In genomic region chr14:62245557-62245956, GRCm38 (mm10) we compare ENCODE assay signal across 14 mouse cellular contexts. TPM values are rescaled to one million over a fixed set of nuclear protein-coding genes. Genes with fewer than 3 reads are reported as not detected.
A peak's percentile ranks its signal among the peaks of the same experiment; 100 is the strongest.
DNase-seq lines count a peak whose midpoint lies in the region; ATAC-seq lines count a peak whose summit lies in the region.
"Had no signal": no experiment of that assay in that cellular context is flagged by ENCODE, and none has a peak within 500 bp of the region (broad histone marks: within the 10 kb centered on the region; RNA-seq: fewer than 3 reads in every experiment).

No protein-coding gene starts in this region.

- H3K9me3 ChIP-seq in forebrain, embryonic 16.5 days (ENCODE audit: control insufficient read depth, low read length) = no peaks in the 10 kb centered on the region
- H3K9me3 ChIP-seq: embryonic facial prominence, embryonic 12.5 days; lung, embryonic 15.5 days; stomach, embryonic 15.5 days had no signal

- no peaks in the 10 kb centered on the region for H3K36me3 ChIP-seq in forebrain, embryonic 16.5 days (ENCODE audit: control insufficient read depth, insufficient read depth)
- H3K36me3 ChIP-seq: embryonic facial prominence, embryonic 12.5 days; lung, embryonic 15.5 days; stomach, embryonic 15.5 days had no signal

- ATAC-seq in hematopoietic stem cell, adult 5-6 weeks (replicated peaks in 1 of 2; ENCODE audit: insufficient read depth in 1 of 2, low FRiP score in 2 of 2, low TSS enrichment in 1 of 2, low read depth in 1 of 2, poor library complexity in 2 of 2, severe bottlenecking in 2 of 2) = peak; percentile 75 to 80; a peak in 3 of 4 replicates
- 0 out of 2 replicates have a peak, but pooled peaks have one; percentile 33 for ATAC-seq in neutrophil, adult 5-6 weeks (ENCODE audit: extremely low read depth, insufficient number of reproducible peaks, low FRiP score, poor library complexity, severe bottlenecking)
- no peak for ATAC-seq in forebrain, embryonic 16.5 days
- ATAC-seq: forebrain, embryonic 14.5 days had no signal

- H3K4me3 ChIP-seq in forebrain, embryonic 16.5 days (replicated peaks; ENCODE audit: low read length) = no peak overlapping the region
- H3K4me3 ChIP-seq: embryonic facial prominence, embryonic 12.5 days; lung, embryonic 15.5 days; stomach, embryonic 15.5 days had no signal

- 41% methylated on average over 4 of the region's 4 CpGs for WGBS in forebrain, embryonic 16.5 days

- no peak overlapping the region for H3K9ac ChIP-seq in forebrain, embryonic 16.5 days (replicated peaks; ENCODE audit: low read depth, low read length)
- H3K9ac ChIP-seq: embryonic facial prominence, embryonic 12.5 days; lung, embryonic 15.5 days; stomach, embryonic 15.5 days had no signal

- no peak overlapping the region for H3K27ac ChIP-seq in forebrain, embryonic 16.5 days (ENCODE audit: low read length)
- H3K27ac ChIP-seq: embryonic facial prominence, embryonic 12.5 days; stomach, embryonic 15.5 days had no signal

- H3K4me2 ChIP-seq in forebrain, embryonic 16.5 days (ENCODE audit: low read length) = no peak overlapping the region
- H3K4me2 ChIP-seq: embryonic facial prominence, embryonic 12.5 days; lung, embryonic 15.5 days; stomach, embryonic 15.5 days had no signal

- no peaks in the 10 kb centered on the region for H3K4me1 ChIP-seq in forebrain, embryonic 16.5 days (replicated peaks; ENCODE audit: control insufficient read depth, insufficient read depth, low read length)
- H3K4me1 ChIP-seq: stomach, embryonic 15.5 days had no signal

- H3K27me3 ChIP-seq in forebrain, embryonic 16.5 days (replicated peaks; ENCODE audit: control insufficient read depth, insufficient read depth, low read length) = no peaks in the 10 kb centered on the region
- H3K27me3 ChIP-seq: embryonic facial prominence, embryonic 12.5 days; lung, embryonic 15.5 days; stomach, embryonic 15.5 days had no signal

- peak; percentile 24 to 28 for DNase-seq in lung, adult 18-20 months
- no peak for DNase-seq in lung, postnatal 25 days (ENCODE audit: low spot score)
- peak; percentile 18 for DNase-seq in ZHBTc4 (ENCODE audit: low read depth, low spot score)
- DNase-seq in natural killer cell, adult 2 months (ENCODE audit: low spot score in 2 of 2) = no peak
- DNase-seq: cerebellum, adult 9-10 months; gastrocnemius, postnatal 25 days; kidney, postnatal 14 days had no signal

RNA-seq across cellular contexts. Expression of gene Rnaseh2b, which starts 46.8 kb away (rescaled TPM):
- total RNA-seq in hematopoietic stem cell, adult 5-6 weeks (2017) = 57.4 and 60.7 TPM in 2 replicates
- 7.6 and 8.8 TPM in 2 replicates for total RNA-seq in neutrophil, adult 5-6 weeks (2017)
- 47.9 and 64.0 TPM in 2 replicates for polyA plus RNA-seq in forebrain, embryonic 16.5 days (2015; fragmentation: Nextera tagmentation; extraction: Ambion mirVana)

RNA-seq across cellular contexts. Expression of gene Dleu7, which starts 47.3 kb away (rescaled TPM):
- 2.0 and 3.9 TPM in 2 replicates for total RNA-seq in hematopoietic stem cell, adult 5-6 weeks (2017)
- not detected in 2 replicates for total RNA-seq in neutrophil, adult 5-6 weeks (2017)
- polyA plus RNA-seq in forebrain, embryonic 16.5 days (2015; fragmentation: Nextera tagmentation; extraction: Ambion mirVana) = 21.0 and 21.3 TPM in 2 replicates
- total RNA-seq: gastrocnemius, postnatal 25 days had no signal

Comparison
In these comparisons a context has a peak if more than half of its experiments do, and no peak if none do; other contexts are left out.
1. DNase-seq: peak in lung, adult 18-20 months (2 of 2) and ZHBTc4 (single experiment); none in lung, postnatal 25 days (single experiment) and natural killer cell, adult 2 months (0 of 2).